Mouse (Mus musculus): ENCODE data around the gene Lsm14b.

Lsm14b gene

DNA sequence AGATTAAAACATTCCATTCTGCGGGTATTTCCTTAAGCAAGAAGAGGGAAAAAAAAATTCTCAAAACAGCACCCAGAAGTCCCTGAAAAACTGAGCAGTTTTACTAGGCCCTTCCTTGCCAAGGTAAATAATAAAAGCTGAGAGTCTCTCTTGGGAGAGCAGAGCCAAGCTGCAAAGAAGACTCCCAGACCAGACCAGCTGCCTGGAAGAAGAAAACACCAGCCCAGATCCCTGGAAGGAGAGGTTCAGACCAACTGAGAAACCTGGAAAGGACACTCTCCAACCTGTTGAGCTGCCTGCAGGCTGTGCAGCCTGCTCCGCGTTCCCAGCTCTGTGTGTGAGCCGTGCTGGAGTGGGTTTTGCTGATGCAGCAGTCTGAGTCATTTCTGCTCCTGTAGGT lies 7.2 kb upstream of the Lsm14b start:
- DNase-seq (ENCODE audit: low spot score in 2 of 2), result no peak

DNA sequence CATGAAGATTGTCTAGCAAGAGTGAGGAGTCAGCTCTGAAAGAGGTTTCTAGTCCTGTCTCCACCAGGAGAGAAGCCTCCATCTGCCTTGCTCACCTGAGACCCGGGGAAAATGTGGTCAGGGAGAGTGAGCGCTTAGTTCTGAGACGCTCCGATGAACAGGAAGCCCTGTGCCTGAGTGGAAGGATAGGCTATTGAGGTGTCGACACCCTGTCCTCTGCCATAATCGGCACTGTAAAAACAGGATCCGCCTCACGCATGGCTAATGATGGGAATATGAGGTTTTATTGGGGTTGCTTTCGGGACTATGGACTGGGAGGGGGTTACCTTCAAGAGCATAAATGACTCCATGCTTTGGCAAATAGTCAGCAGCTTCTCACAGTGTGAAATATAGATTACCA lies 6.2 kb upstream of the Lsm14b start:
- DNase-seq (ENCODE audit: low spot score in 2 of 2), result no peak

DNA sequence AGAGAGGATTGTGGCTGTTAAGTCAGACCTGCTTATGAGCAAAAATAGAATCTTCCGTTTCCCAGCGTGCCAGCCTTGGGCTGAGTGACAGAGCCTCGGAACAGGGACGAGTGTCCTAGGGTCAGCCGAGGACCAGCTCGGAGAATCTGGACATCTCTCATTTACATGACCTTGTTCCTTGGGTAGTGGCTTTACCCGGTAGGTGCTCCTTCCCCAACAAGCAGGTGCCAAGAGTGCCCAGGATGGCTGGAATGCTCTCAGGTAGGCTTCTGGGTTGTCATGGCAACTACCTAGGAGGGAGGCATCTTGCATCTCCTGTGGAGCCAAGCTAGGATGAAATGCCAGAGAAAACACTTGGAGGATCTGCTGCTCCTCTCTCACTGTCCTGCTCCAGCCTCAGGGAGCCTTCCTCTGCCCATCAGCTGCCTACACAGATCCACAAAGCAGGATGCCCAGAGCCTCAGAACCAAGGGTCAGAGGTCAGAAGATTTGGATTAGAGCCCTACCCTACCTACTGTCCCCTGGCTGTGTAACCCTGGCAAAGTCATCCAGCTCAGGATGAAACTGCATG lies 4.6 kb upstream of the Lsm14b start:
- no peak for DNase-seq (ENCODE audit: low spot score in 2 of 2)

DNA sequence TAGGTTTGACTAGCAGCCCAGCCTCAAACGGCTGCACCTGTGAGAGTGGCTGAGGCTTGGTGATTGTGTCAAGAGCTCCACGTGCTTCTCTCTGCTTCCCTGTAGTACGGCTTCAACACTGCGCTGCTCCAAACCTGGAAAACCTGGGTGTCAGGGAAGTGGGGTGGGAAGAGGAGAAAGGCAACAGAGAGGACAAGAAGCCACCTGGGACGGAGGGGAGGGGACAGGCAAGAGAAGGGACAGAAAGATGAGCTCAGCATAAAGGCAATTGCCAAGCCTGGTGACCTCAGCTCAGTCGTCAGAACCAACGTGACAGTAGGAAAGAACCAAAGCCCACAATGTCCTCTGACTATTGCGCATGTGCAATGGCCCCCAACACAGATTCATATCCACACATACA lies 3.9 kb upstream of the Lsm14b start:
- DNase-seq (ENCODE audit: low spot score in 2 of 2), result no peak

DNA sequence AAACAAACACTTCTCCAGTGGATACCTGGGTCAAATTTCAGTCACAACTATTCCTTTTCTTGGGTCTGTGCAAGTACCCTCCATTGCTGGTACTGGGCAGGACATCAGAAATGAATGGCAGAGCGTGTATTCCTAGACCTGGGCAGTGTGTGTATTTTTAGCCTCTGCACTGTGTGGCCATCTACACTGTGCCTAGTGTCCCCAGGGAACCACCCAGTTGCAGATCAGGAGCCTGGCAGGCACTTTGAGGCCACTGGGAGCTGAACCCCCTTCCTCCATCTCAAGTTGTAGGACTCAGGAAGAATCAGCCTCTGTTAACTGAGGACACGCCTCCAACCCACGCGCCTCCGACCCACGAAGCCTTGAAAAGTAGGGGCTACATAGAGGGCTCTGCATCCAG lies 2.0 kb upstream of the Lsm14b start:
- no peak for DNase-seq (ENCODE audit: low spot score in 2 of 2)

DNA sequence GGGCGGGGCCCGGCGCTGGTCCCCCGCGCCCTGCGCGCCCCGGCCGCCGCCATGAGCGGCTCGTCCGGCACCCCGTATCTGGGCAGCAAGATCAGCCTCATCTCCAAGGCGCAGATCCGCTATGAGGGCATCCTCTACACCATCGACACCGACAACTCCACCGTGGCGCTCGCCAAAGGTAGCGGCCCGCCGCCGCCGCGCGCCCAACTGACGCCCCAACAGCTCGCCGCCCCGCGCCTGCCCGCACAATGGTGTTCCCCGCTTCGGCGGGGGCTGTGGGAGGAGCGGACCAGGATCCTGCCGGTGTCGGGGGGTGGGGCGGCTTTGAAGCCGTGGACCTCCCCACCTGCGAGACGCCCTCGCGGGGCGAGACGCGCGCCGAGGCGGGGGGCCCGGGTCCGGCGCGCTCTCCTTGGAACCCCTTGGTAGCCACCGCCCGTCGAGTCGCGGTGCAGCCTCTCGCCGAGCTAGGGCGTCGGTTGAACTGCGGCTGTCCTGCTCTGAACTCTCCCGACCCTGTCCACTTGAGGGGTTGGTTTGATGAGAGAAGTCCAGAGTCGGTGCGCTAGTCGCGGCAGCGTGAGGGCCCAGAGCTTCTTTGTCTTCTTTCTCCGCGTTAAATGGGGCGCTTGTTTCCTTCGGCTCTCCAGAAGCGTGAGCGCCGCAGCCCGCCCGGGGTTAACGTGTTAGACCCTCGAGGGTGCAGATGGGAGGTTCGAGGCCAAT lies 511 bp downstream of the Lsm14b start:
- DNase-seq (ENCODE audit: low spot score in 2 of 2), result no peak

DNA sequence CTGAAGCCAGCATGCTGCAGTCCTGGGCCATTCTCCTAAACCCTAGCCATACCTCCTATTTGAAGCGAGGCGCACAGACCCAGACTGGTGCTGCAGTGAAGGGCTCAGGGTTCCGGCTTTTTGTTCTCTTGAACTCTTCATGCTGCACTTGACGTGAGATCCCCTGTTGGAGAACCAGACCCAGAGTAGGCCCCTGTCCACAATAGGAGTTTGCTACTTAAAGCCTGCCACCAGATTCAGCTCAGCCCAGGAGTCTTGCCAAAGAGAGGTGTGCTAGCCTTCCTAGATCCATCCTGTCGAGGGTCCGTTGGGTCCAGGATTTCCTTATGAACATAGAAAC lies 1.0 kb downstream of the Lsm14b start:
- DNase-seq (ENCODE audit: low spot score in 2 of 2), result no peak

DNA sequence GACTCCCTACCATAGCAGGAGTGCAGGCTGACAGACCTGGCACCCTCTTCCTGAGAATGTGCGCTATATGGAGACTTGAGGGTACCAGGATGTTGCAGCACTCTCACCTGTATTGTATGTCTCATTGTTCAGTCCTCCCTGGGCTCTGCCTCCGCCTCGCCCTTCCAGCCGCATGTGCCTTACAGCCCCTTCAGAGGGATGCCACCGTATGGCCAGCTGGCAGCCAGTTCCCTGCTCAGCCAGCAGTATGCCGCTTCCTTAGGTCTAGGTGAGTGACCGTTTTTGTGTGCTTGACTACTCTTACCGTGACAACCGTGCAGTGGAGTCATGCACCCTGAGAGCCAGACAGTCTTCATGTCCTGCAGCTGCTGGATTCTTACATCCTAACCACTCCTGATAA lies 3.0 kb downstream of the Lsm14b start:
- DNase-seq (ENCODE audit: low spot score in 2 of 2), result no peak

DNA sequence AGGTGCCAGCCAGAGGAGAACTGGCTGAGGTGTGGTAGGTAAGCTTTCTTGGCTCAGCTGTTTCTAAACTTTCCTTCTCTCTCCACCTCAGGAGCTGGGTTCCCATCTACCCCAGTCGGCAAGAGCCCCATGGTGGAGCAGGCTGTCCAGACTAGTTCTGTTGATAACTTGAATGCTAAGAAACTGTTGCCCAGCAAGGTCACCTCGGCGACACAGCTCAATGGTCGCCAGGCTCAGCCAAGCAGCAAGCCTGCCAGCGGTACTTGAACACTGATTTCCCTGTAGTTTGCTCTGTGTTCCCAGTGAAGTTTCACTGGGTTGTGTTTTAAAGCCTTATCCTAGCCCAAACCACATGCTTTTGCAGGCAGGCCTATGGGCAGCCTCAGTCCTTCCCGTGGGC lies 6.5 kb downstream of the Lsm14b start:
- no peak for DNase-seq (ENCODE audit: low spot score in 2 of 2)

DNA sequence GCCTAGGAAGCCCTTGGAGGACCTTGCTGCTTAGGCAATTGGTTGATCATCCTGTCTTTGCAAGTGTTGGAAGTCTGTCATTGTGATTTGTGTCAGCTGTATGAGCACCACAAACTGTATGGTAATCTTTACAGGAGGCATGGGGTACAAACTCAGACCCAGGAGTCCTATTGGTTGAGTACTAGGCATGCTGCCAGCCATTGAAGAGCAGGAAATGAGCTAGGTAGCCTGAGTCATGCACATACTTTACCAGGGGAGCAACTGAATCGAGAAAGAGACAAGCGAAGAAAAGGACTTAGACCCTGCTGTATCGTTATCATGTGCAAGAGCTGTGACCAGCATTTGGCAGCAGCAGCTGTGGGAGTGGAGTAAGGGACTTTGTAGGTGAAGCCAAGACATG lies 8.1 kb downstream of the Lsm14b start:
- no peak for DNase-seq (ENCODE audit: low spot score in 2 of 2)

DNA sequence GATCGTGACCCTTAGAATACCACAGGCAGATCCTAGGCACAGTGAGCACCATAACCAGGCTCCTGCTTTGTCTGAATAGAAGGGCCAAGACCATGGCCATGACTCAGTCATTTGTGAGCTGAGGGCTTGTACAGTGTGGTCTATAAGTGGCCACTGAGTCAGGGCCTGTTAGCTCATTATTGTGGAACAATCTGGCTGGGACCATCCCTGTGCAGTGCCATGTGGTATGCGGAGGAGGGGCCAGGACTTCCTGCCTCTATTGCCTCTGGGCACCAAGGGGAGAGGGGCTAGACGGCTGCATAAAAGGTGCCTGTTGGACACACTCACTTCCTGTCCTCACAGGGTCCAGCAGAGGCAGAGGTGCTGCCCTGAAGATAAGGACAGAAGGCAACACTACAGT lies 9.2 kb downstream of the Lsm14b start:
- DNase-seq (ENCODE audit: low spot score in 2 of 2), result no peak

DNA sequence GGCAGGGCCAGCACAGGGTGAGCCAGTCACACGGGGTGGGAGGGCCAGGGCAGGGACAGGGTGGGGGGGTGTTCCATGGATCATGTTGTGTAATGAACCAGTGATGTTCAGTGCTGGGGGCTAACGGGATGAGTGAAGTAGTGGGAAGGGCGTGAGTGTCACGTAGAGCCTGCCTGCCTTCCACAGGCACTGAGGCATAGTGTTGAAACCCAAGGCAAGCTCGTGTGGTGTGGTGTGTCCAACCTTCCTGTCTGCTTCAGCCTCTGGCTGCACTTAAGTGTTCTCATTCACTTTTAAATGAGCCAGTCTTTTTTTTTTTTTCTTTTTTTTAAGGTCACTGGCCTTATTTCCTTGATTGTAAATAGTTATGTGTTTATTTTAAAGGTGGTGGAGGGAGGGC lies 10.0 kb downstream of the Lsm14b start:
- DNase-seq (ENCODE audit: low spot score in 2 of 2), result no peak

DNA sequence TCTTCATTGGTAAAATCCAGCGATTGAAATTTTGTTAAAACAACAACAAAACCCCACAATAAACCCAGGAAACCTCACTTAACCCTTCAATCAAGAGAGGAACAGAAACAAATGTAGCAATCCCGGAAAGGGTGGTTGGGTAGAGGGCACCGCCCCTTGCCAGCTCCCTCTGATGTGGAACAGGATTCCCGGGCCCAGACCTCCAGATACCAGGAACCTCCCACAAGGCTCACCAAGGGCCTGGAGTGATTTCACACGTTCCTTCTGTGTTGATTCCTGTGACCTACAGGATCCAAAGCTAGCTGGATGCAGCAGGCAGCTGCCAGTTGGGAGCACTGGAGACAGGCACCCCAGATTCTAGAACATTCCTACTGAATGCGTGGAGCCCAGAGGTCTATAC lies 15.6 kb downstream of the Lsm14b start:
- DNase-seq (ENCODE audit: low spot score in 2 of 2), result no peak

DNA sequence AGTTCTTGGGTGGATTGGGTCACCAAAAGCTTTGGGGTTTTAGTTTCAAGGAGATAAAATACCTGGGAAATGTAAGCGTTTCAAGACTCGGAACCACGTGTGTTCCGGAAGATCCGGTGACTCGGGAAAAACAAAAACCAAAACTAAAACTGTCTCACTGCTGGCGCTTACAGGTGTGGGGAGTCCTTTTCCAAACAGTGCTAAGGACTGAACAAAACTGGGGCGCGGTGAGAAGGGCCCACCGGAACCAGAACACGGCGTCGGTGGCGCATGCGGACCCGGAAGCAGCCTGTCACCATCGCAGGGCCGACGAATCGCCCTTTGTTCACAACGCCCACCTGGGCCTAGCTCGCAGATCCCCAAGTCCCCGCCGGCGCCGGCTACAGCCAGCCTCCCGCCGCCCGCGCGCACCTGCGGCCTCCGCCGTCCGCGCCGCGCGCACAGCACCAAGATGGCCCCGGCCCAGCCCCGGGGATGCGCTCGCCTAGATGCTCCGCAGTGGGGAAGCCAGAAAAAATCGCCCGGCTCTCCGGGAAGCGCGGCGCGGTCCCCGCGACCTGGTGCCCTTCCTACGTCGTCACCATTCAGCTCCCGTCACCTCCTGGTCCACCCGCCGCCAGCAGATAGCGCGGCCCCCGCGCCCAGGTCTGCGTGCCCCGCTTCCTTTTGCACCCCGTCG lies 16.9 kb downstream of the Lsm14b start:
- no peak for DNase-seq (ENCODE audit: low spot score in 2 of 2)

DNA sequence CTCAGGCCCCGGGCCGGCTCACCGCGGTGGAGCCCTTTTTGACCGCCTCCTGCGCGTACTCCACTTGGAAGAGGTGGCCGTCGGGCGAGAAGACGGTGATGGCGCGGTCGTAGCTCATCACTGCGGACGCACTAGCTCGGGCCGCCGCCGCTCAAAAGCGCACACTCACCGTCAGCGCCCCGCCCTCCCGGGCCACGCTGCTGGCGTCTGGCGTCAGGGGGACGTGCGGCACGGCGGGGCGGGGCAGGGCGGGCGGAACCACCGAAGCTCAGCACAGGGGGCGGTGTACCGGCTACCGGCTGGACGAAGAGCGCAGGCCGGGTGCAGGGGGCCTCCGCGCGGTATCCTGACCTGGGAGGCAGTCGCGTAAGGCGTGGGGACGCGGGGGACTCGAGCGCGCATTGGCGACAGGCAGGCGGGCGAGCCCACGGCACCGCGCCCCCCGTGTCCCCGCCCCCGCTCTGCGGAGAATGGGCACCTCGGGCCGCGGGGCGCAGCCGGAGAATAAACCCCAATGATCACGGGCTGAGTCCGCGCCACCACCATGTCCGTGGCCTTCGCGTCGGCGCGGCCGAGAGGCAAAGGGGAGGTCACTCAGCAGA lies 17.6 kb downstream of the Lsm14b start, which contains the start of the genes Psma7 and Ss18l1:
TSS of gene Psma7 (minus strand) at position 178 of the 602 bp plus-strand sequence.
TSS of gene Ss18l1 (plus strand) at position 254 of the 602 bp plus-strand sequence.
- DNase-seq (ENCODE audit: low spot score in 2 of 2), result peak; percentile 87 to 90

DNA sequence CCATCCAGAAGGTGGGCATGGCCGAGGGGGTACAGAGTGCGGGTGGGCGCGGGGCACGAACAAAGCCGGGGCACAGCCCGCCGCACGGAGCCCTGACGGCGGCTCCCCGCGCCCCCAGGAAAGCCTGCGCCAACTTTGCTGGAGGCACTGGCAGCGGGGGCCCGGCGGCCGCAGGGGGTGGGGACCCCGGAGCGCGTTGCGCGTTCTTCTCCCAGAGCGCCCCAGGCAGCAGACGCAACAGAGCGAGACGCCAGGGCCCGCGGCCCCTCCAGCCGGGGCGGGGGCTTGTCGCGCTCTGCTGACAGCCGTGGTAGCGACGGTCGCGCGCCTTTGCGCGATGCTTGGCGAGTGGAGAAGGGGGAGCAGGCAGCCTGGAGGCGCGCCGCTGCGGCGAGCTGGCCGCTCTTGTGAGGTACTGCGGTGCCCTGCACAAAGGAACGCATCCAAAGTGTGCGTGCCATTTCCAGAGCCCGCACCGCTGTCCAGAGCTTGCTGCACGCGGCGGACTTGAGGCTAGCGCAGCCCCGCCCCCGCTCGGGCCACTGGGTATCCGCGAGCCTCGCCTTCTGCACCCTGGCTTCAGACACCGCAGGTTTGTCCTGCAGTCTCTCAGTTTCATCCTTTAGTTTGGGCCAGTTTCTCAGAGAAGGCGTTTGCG lies 18.2 kb downstream of the Lsm14b start:
- DNase-seq (ENCODE audit: low spot score in 2 of 2), result peak; percentile 54 to 66

DNA sequence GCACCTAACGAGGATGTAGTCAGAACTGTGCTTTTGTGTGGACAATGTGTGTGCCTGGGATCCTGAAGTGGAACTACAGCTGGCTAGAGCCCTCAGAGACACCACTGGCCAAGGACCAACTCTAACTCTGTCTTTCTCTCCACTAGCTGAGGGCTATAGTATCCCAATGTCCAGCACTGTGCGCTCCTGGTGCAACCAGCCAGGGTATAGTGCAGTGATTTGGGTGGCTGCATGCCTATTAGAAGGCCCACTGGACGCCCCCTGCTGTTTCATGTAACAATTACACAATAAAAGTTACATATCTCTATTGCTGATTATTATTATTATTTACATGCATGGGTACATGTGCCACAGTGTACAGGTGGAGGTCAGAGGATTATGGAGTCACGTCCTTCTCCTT lies 20.5 kb downstream of the Lsm14b start:
- DNase-seq (ENCODE audit: low spot score in 2 of 2), result no peak

DNA sequence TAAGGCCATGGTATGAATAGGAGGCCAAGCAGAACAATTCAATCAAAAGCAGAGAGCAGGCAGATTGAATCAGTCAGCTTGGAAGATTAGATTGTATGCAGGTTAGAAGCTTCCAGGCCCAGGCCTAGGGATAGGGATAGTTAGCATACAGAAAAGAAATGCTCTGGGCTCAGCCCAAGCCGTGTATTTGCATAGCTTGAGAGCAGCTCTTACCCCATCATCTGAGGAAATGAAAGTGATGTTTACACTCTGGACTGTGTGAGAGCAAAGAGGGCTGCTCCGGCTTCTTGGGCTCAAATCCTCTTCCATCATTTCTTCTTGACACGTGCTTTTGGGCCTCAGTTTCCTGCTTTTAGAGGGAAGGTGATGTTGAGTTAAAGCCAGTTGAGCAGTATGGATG lies 22.8 kb downstream of the Lsm14b start:
- no peak for DNase-seq (ENCODE audit: low spot score in 2 of 2)

DNA sequence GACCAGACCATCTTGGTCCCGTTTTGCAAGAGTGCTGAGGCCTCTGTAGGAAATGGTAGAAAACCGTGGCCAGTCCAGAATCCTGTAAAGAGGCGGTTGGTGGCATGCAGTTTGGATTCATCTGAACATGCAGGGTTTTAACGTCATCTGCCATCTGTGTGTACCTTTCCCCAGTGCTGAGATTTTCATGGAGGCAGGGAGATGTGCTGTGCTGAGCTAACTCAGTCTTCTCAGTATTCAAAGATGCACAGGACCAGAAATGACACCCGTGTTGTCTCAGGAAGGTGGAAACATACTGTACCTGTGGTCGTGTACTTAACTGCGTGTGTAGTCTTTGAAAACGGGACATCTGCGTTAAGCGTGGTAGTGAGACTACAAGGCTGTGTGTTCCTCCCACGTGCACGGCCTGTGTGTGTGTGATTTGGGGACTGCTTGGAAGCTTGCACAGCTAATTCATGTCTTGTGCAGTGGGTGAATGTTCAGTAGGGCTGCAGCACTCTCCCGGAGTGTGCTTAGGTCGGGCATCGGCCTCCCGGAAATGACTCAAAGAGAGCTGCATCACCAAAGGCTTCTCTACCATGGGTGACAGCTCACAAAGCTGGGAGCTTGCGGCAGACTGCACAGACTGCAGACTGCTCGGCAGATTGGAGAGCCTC lies 23.3 kb downstream of the Lsm14b start:
- no peak for DNase-seq (ENCODE audit: low spot score in 2 of 2)

DNA sequence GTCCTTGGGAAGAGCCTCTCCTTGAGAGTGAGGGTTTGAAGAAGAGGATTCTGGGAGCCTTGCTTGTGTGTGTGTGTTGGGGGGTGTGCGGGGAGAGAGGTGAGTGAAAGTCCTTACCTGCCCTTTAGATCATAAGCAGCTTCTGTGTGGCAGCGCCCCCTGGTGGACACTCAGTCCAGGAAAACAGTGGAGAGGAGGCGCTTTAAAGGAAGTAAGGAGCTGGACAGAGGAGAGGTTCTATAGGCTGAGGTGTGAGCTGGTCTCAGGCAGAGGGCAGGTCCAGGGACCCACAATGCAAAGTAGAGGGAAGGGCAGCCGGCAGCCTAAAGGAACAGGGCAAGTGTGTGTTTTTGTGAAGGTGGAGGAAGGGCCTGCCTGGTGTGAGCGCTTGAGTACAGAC lies 26.2 kb downstream of the Lsm14b start:
- DNase-seq (ENCODE audit: low spot score in 2 of 2), result peak; percentile 66 to 89

DNA sequence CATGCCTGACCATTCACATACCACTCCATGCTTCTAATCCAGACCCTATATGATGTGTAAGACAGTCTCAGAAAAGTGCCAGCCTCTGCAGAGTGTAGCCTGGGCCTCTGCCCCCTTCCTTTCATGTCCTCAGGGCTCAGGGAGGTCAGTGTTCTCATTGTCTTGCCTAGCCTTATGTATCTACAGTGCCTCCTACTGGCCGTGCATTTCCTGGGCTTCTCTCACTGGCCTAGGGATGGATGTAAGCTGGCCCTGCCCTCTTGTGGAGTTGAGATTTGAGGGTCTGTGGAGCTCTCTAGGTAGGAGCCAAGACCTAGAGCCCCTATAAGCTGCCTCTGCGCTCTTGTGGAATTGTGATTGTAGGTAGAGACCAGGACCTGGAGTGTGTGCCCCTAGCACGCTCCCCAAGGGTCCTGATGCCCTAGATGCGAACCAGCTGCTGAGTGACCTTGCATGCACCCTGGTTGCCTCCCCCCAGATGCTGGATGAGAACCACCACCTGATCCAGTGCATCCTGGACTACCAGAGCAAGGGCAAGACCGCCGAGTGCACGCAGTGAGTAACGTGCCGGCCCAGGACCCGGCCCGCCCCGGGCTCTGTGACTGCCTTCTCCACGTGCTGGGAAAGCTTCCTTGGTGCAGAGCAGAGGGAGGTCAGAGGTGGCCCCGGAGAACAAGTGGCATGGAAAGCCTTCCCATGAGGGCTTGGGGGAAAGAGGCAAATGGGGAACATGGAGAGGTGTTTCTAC lies 27.4 kb downstream of the Lsm14b start:
- no peak for DNase-seq (ENCODE audit: low spot score in 2 of 2)
